Mouse (Mus musculus): ENCODE data around the gene Ttc30a1.
"Not testable (repeated sequence)": the region's sequence is repeated elsewhere in the genome, so short reads cannot be mapped to it uniquely, and the experiment has no call there.

Gene Ttc30a1

GRCm38 (mm10) chr2:75936685-75937084 is 45.1 kb downstream of the Ttc30a1 start:
- DNase-seq (ENCODE audit: extremely low spot score, low read depth, low spot score), result not testable (repeated sequence)

GRCm38 (mm10) chr2:75933541-75933940 is 48.2 kb downstream of the Ttc30a1 start:
- no peak for DNase-seq (ENCODE audit: extremely low spot score, low read depth, low spot score)

DNA sequence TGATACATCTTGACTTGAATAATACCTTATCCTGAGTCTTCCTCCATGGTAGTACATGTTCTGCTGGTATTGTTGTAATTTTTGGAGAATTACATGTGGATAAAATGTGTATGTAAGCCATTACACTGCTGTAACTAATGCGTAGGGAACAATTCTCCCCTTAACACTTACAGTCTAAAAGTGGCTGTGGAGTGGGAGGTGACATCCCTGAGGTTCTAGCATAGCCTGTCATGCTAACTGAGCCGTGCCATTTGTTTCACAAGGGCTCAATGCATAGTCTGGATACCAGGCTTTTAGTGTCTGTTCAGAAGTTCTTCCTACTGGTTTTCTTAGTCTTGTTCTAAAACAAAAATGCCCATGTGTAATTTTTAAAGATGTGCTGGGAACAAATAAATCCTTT is 50.8 kb downstream of the Ttc30a1 start:
- no peak for DNase-seq (ENCODE audit: extremely low spot score, low read depth, low spot score)

GRCm38 (mm10) chr2:75929786-75930444 is 51.9 kb downstream of the Ttc30a1 start:
- DNase-seq (ENCODE audit: extremely low spot score, low read depth, low spot score), result no peak

DNA sequence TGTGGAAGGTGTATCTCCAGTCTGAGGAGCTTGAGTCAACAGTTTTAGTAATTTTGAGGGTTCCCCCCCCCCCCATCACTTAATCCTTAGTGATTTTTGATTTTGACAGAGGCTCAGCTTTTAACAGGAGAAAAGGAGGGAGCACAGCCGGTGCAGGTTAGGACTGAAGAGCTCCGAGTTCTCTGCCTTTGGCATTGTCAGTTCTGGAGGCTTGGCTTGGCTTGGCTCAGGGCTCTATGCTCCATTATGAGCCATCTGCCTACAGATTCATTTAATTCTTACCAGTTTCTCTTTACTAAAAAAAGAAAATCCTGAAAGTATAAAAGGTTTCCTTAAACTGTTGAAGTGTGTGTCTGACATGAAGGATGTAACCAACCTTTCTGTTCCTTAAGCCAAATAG is 52.6 kb downstream of the Ttc30a1 start:
- DNase-seq (ENCODE audit: extremely low spot score, low read depth, low spot score), result no peak

All from hindlimb bud, embryonic 11.5 days (tissue).